Mouse (Mus musculus): ENCODE data around the gene Cd300ld3. TPM values are rescaled to one million over a fixed set of nuclear protein-coding genes. Genes with fewer than 3 reads are reported as not detected.

Cd300ld3 gene
- 542 and 670 TPM in 2 replicates for polyA plus RNA-seq (2012; ENCODE audit: insufficient read depth, insufficient read length, missing spikeins)

DNA sequence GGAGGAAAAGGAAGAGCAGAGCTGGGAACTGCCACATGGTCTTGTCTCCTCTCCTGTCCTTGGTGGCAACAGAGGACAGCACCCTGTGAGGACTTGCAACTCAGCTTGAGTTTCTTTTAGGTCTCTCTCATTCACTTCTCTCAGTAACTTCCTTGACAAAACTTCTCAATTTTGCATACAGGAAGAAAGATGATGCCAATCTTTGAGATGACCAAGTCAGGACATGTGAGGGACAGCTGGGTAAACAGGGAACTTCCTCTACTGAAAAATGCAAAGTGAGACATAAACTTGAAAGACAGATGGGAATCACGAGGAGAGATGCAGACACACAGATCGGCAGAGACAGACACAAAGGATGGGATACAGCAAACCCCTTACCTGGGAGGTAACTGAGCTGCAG is at the start of gene Cd300ld3:
Gene Cd300ld3, minus strand, starts transcription at position 151 of the 400 bp plus-strand sequence.
- no peak for TF ChIP-seq CTCF (IDR thresholded peaks at IDR 0.05; ENCODE audit: low read depth, low read length)
- no peak for TF ChIP-seq POLR2A (IDR thresholded peaks at IDR 0.05; ENCODE audit: borderline replicate concordance, low read depth, low read length)
- peak within 1 kb of the TSS; percentile 31 for H3K4me3 ChIP-seq (ENCODE audit: insufficient read depth, low read length)
- H3K4me1 ChIP-seq (ENCODE audit: control insufficient read depth, insufficient read depth, low read length), result peaks cover 17% of the 10 kb centered on the region
- H3K27ac ChIP-seq (ENCODE audit: insufficient read depth, low read depth, low read length), result peak within 1 kb of the TSS; percentile 85

GRCm38 (mm10) chr11:115092140-115092539 is 43.9 kb upstream of the Cd300ld3 start:
- H3K27ac ChIP-seq (ENCODE audit: insufficient read depth, low read depth, low read length), result no peak overlapping the region
- no peaks in the 10 kb centered on the region for H3K4me1 ChIP-seq (ENCODE audit: control insufficient read depth, insufficient read depth, low read length)
- no peak overlapping the region for H3K4me3 ChIP-seq (ENCODE audit: insufficient read depth, low read length)
- TF ChIP-seq POLR2A (IDR thresholded peaks at IDR 0.05; ENCODE audit: borderline replicate concordance, low read depth, low read length), result no peak
- TF ChIP-seq CTCF (IDR thresholded peaks at IDR 0.05; ENCODE audit: low read depth, low read length), result no peak

GRCm38 (mm10) chr11:115091362-115091901 is 43.2 kb upstream of the Cd300ld3 start, which contains the start of gene Rab37:
TSS of gene Rab37 (plus strand) at chr11:115091431.
- Histone ChIP-seq H3K4me3 (ENCODE audit: insufficient read depth, low read length) (no peak within 1 kb of the TSS), H3K4me1 (ENCODE audit: control insufficient read depth, insufficient read depth, low read length) (no peaks in the 10 kb centered on the region), H3K27ac (ENCODE audit: insufficient read depth, low read depth, low read length) (no peak within 1 kb of the TSS)
- no peak for TF ChIP-seq POLR2A (IDR thresholded peaks at IDR 0.05; ENCODE audit: borderline replicate concordance, low read depth, low read length)
- no peak; the same call in 1 of the 2 replicates for TF ChIP-seq CTCF (IDR thresholded peaks at IDR 0.05; ENCODE audit: low read depth, low read length)

DNA sequence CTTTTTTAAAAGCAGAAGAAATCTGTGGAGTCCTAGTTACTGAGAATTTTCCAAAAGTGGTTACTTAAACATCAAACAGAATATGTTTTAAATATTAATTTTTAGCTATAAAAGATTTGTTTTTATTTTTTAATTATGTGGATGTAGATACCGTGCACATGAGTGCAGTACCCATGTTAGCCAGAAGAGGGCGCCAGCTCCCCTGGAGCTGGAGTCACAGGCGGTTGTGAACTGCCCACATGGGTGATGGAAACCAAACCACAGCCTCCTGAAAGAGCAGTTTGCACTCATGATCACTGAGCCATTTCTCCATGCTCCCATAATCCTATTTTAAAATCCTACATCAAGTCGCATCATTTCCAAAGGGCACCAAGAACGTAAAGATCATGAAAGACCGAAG is 41.6 kb upstream of the Cd300ld3 start:
- Histone ChIP-seq H3K27ac (ENCODE audit: insufficient read depth, low read depth, low read length) (no peak overlapping the region), H3K4me1 (ENCODE audit: control insufficient read depth, insufficient read depth, low read length) (no peaks in the 10 kb centered on the region), H3K4me3 (ENCODE audit: insufficient read depth, low read length) (no peak overlapping the region)
- TF ChIP-seq CTCF (IDR thresholded peaks at IDR 0.05; ENCODE audit: low read depth, low read length), result peak; percentile 95
- no peak for TF ChIP-seq POLR2A (IDR thresholded peaks at IDR 0.05; ENCODE audit: borderline replicate concordance, low read depth, low read length)

GRCm38 (mm10) chr11:115086213-115086612 is 38.0 kb upstream of the Cd300ld3 start:
- Histone ChIP-seq H3K4me1 (ENCODE audit: control insufficient read depth, insufficient read depth, low read length) (no peaks in the 10 kb centered on the region), H3K27ac (ENCODE audit: insufficient read depth, low read depth, low read length) (no peak overlapping the region), H3K4me3 (ENCODE audit: insufficient read depth, low read length) (no peak overlapping the region)
- no peak for TF ChIP-seq POLR2A (IDR thresholded peaks at IDR 0.05; ENCODE audit: borderline replicate concordance, low read depth, low read length)
- TF ChIP-seq CTCF (IDR thresholded peaks at IDR 0.05; ENCODE audit: low read depth, low read length), result no peak

DNA sequence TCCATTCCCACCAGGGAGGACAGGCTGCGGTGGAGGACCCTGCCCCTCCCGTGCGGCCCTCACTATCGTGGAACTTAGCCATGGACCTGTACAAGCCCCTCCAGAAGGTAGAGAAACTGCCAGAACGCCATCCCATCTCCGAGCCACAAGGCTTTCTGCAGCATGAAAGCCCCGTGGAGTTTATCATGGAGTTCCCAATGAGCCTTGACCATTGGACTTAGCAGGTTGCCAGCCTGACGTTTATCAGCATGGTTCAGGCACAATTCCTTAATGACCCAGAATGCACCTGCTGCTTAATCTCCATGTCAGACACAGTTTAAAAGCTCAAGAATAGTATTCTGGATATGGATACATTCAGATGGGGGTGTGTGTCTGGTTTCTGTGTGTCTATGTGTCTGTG is 36.9 kb upstream of the Cd300ld3 start:
- TF ChIP-seq POLR2A (IDR thresholded peaks at IDR 0.05; ENCODE audit: borderline replicate concordance, low read depth, low read length), result no peak
- no peak for TF ChIP-seq CTCF (IDR thresholded peaks at IDR 0.05; ENCODE audit: low read depth, low read length)
- Histone ChIP-seq H3K27ac (ENCODE audit: insufficient read depth, low read depth, low read length) (no peak overlapping the region), H3K4me3 (ENCODE audit: insufficient read depth, low read length) (no peak overlapping the region), H3K4me1 (ENCODE audit: control insufficient read depth, insufficient read depth, low read length) (peaks cover 3% of the 10 kb centered on the region; the same call in 1 of the 2 replicates)

GRCm38 (mm10) chr11:115084595-115084994 is 36.4 kb upstream of the Cd300ld3 start:
- no peak overlapping the region for H3K27ac ChIP-seq (ENCODE audit: insufficient read depth, low read depth, low read length)
- H3K4me1 ChIP-seq (ENCODE audit: control insufficient read depth, insufficient read depth, low read length), result peaks cover 3% of the 10 kb centered on the region; the same call in 1 of the 2 replicates
- no peak overlapping the region for H3K4me3 ChIP-seq (ENCODE audit: insufficient read depth, low read length)
- TF ChIP-seq CTCF (IDR thresholded peaks at IDR 0.05; ENCODE audit: low read depth, low read length) (no peak), POLR2A (IDR thresholded peaks at IDR 0.05; ENCODE audit: borderline replicate concordance, low read depth, low read length) (no peak)

- Histone ChIP-seq H3K27ac (ENCODE audit: insufficient read depth, low read depth, low read length) (no peak overlapping the region), H3K4me3 (ENCODE audit: insufficient read depth, low read length) (no peak overlapping the region), H3K4me1 (ENCODE audit: control insufficient read depth, insufficient read depth, low read length) (peaks cover 9% of the 10 kb centered on the region)
- TF ChIP-seq POLR2A (IDR thresholded peaks at IDR 0.05; ENCODE audit: borderline replicate concordance, low read depth, low read length) (no peak), CTCF (IDR thresholded peaks at IDR 0.05; ENCODE audit: low read depth, low read length) (peak; percentile 84)
Observed at GRCm38 (mm10) chr11:115083376-115084139, 35.3 kb upstream of the Cd300ld3 start.

DNA sequence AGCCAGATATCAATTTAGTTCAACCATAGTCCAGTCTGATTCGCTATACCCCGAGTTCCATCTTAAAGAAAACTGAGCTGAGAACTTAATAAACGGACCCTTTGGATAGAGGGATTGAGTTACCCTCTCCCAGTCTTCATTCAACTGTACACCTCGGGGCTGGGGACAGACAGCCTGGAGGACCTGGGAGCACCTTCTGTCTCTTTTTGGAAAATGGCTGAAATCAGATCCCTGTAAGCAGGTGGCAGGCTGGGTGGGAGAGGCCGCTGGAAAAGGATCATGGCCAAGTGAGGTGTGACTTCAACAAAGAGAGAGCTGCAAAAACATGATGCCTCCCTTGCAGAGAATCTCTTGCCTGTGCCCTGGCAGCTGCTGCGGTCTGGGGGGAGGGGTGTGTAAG is 34.0 kb upstream of the Cd300ld3 start:
- Histone ChIP-seq H3K27ac (ENCODE audit: insufficient read depth, low read depth, low read length) (no peak overlapping the region), H3K4me3 (ENCODE audit: insufficient read depth, low read length) (no peak overlapping the region), H3K4me1 (ENCODE audit: control insufficient read depth, insufficient read depth, low read length) (peaks cover 11% of the 10 kb centered on the region)
- TF ChIP-seq CTCF (IDR thresholded peaks at IDR 0.05; ENCODE audit: low read depth, low read length) (no peak), POLR2A (IDR thresholded peaks at IDR 0.05; ENCODE audit: borderline replicate concordance, low read depth, low read length) (no peak)

GRCm38 (mm10) chr11:115081373-115081772 is 33.2 kb upstream of the Cd300ld3 start:
- no peak for TF ChIP-seq POLR2A (IDR thresholded peaks at IDR 0.05; ENCODE audit: borderline replicate concordance, low read depth, low read length)
- no peak for TF ChIP-seq CTCF (IDR thresholded peaks at IDR 0.05; ENCODE audit: low read depth, low read length)
- Histone ChIP-seq H3K27ac (ENCODE audit: insufficient read depth, low read depth, low read length) (no peak overlapping the region), H3K4me3 (ENCODE audit: insufficient read depth, low read length) (no peak overlapping the region), H3K4me1 (ENCODE audit: control insufficient read depth, insufficient read depth, low read length) (peaks cover 11% of the 10 kb centered on the region)
